Mouse (Mus musculus) lung, adult 2 months (tissue): Measurements from ENCODE around the gene Snrpd3. TPM values are rescaled to one million over a fixed set of nuclear protein-coding genes. Genes with fewer than 3 reads are reported as not detected.
"Not testable (repeated sequence)": the region's sequence is repeated elsewhere in the genome, so short reads cannot be mapped to it uniquely, and the experiment has no call there.

Experiments used
- DNase-seq: peaks from one replicate; pipeline ENCODE4 v3.0.0; 2022
- H3K4me1 ChIP-seq: fragments of 200-500 bp; 2 replicates; pipeline ENCODE4 v1.6.1; 2011; ENCODE audit warnings: low read length; ENCODE audit not compliant: control insufficient read depth, insufficient read depth
- H3K4me3 ChIP-seq: fragments of 200-500 bp; replicated peaks from 2 replicates; pipeline ENCODE3; 2011; ENCODE audit warnings: low read depth, mild to moderate bottlenecking, control low read depth, low read length; ENCODE audit errors: extremely low read depth
- CTCF ChIP-seq: fragments of 200-500 bp; IDR thresholded peaks from 2 replicates; pipeline ENCODE4 v1.5.1; 2011; ENCODE audit warnings: mild to moderate bottlenecking, low read length, control low read depth; ENCODE audit not compliant: insufficient read depth
- POLR2A ChIP-seq: fragments of 200-500 bp; IDR thresholded peaks from 2 replicates; pipeline ENCODE4 v1.6.1; 2011; ENCODE audit warnings: low read depth, mild to moderate bottlenecking, control low read depth, low read length, borderline replicate concordance; ENCODE audit errors: extremely low read depth
- WGBS: fragments of 180-500 bp; shearing (Covaris S2); methylation state at CpG from one replicate; pipeline ENCODE4 v1.1.7; 2018; 5-methylcytosine and 5-hydroxymethylcytosine counted together
- polyA plus RNA-seq: library from polyadenylated mRNA; depleted of rRNA; stranded (reverse); fragments of >200 nt; gene quantifications from 2 replicates; pipeline ENCODE4 v1.2.3, GENCODE M21; 2012

Gene Snrpd3
- polyA plus RNA-seq, 1 experiment = 17.2 TPM

DNA sequence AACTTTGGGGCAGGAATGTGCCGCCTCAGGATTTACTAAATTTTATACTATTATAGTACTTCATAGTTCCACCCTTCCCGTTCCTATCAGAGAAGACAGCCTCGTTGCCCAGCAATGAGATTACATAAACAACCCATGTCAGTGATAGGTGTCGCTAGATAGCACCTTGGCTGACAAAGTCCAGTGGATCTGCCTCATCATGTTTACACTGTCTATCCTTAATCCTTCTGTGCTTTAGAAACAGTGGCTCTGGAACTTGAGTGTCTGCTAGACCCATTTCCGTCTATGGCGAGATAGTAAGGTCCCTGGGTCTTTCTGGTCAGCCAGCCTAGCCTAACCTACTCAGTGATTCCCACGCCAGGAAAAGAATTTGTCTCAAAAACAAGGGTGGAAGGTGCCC is 17.0 kb upstream of the Snrpd3 start:
- DNase-seq = no peak
- H3K4me3 ChIP-seq = no peak overlapping the region
- 53% methylated on average over 7 of the region's 7 CpGs for WGBS
- no peak for TF ChIP-seq POLR2A
- no peak for TF ChIP-seq CTCF
- peaks cover 4% of the 10 kb centered on the region; the same call in 1 of the 2 replicates for H3K4me1 ChIP-seq

GRCm38 (mm10) chr10:75501641-75502040 is 15.7 kb upstream of the Snrpd3 start:
- TF ChIP-seq CTCF (no peak), POLR2A (no peak)
- WGBS = 90% methylated on average over 1 of the region's 1 CpGs
- DNase-seq = no peak
- H3K4me3 ChIP-seq = no peak overlapping the region
- peaks cover 4% of the 10 kb centered on the region; the same call in 1 of the 2 replicates for H3K4me1 ChIP-seq

GRCm38 (mm10) chr10:75503692-75504091 is 13.7 kb upstream of the Snrpd3 start:
- Histone ChIP-seq H3K4me1 (peaks cover 4% of the 10 kb centered on the region; the same call in 1 of the 2 replicates), H3K4me3 (no peak overlapping the region)
- TF ChIP-seq POLR2A (no peak), CTCF (no peak)
- DNase-seq = no peak
- 85% methylated on average over 7 of the region's 7 CpGs for WGBS

DNA sequence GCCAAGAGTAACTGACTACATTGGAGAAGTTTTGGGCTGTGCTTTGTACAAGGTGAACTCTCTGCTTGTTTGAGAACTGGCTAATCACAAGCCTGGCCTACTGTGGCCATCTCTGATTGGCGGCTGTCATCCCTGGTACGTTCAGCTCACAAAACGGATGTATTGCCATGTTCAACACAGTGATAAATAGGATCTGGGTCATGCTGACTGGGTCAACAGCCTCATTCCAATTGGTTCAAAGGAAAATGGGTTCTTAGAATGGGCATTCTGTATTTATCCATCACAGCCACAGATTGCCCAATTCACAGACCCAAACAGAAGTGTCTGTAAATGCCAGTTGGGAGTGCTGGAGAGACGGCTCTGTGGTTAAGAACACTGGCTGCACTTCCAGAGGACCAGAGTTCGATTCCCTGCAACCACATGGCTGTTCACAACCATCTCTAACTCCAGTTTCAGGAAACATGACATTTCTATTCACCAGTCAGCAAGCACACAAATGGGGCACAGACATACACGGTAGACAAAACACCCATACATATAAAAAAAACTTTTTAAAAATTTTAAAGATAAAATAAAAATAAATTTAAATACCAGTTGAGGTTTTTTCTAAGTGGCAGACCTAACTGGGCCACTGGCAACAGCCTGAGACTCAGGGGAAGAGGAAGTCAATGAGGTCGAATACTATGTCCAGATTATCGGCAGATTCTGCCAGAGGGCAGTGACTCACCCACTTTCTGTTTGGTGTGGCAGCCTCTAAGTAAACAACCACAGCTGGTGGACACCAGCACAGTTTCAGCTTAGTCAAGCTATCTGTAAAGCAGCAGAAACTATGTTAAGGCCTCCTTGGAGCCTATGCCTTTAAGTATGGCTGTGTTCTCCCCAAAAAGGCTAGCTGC is 12.9 kb upstream of the Snrpd3 start:
- WGBS = 67% methylated on average over 8 of the region's 8 CpGs
- H3K4me3 ChIP-seq = no peak overlapping the region
- DNase-seq = no peak
- peaks cover 4% of the 10 kb centered on the region; the same call in 1 of the 2 replicates for H3K4me1 ChIP-seq
- no peak for TF ChIP-seq POLR2A
- TF ChIP-seq CTCF = no peak

DNA sequence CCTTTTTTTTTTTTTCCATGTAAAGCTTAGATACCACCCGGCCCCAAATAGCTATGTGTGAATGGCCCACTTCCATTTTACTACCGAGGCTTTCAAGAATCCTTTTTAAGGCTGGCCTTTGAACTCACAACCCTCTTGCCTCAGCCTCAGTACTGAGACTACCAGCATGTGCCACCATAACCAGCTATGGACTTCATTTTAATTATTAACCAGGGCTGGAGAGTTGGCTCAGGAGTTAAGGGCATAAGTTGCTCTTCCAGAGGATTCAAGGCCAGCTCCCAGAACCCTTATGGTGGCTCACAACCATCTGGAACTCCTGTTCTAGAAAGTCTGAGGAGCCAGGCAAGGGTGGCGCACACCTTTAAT is 12.2 kb upstream of the Snrpd3 start:
- 51% methylated on average over 3 of the region's 3 CpGs for WGBS
- TF ChIP-seq CTCF = no peak
- TF ChIP-seq POLR2A = no peak
- peaks cover 4% of the 10 kb centered on the region; the same call in 1 of the 2 replicates for H3K4me1 ChIP-seq
- H3K4me3 ChIP-seq = no peak overlapping the region
- no peak for DNase-seq

DNA sequence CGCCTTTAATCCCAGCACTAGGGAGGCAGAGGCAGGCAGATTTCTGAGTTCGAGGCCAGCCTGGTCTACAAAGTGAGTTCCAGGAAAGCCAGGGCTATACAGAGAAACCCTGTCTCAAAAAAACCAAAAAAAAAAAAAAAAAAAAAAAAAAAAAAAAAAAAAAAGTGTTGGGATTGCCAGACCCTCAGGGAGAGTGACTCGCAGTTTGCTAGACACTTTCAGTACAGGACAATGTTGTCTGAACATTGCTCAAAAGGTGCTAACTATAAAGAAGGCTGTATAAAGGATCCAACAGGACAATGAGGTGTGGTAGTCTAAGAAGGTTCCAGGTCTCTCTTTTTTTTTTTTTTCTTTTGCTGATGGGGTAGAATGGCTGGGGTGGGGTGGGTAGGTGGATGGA is 11.4 kb upstream of the Snrpd3 start:
- WGBS = 92% methylated on average over 3 of the region's 3 CpGs

GRCm38 (mm10) chr10:75510446-75510845 is 6.9 kb upstream of the Snrpd3 start:
- WGBS = 90% methylated on average over 7 of the region's 7 CpGs
- DNase-seq = no peak
- TF ChIP-seq CTCF = no peak
- no peak for TF ChIP-seq POLR2A
- Histone ChIP-seq H3K4me1 (no peaks in the 10 kb centered on the region), H3K4me3 (no peak overlapping the region)

More for the DNA sequence above, 11.4 kb upstream of the Snrpd3 start:
- not testable (repeated sequence) for H3K4me3 ChIP-seq, DNase-seq, H3K4me1 ChIP-seq

DNA sequence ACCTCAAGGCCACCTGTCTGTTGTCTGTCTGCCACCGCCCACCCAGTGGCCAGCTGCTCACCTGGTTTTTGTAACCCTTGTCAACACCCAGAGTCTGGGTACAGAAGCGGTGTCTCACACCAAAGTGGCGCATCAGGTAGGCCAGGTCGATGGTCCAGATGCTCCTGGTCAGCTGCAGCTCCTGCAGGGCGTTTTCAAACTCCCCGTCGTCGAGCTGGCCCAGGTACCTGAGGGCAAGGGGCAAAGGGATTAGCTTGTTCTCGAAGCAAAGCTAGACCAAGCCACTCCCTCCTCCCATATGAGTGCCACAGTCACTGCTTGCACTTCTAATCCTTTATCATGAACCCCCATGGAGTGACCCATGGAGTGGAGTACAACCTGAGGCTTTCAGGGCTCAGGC is 6.3 kb upstream of the Snrpd3 start:
- H3K4me3 ChIP-seq = no peak overlapping the region
- peaks cover 4% of the 10 kb centered on the region for H3K4me1 ChIP-seq
- WGBS = 90% methylated on average over 9 of the region's 9 CpGs
- TF ChIP-seq CTCF (no peak), POLR2A (no peak)
- no peak for DNase-seq

DNA sequence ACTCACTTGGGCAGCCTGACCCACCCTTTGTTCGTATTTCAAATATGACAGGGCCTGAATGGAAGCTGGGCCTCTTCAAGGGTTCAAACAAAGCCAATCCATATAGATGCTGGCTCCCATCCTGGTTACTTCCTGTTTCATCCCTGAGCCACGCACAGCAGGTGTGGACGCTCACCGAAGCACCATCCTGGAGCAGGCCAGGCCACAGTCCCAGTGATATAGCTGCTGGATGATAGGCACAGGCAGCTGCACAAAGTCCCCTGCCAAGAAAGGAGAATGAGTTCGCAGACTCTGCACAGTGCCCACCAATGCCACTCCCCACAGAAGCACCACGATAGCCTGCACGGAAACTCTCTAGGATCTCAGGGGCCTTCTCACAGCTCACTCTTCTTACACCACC is 5.5 kb upstream of the Snrpd3 start:
- WGBS = 87% methylated on average over 7 of the region's 7 CpGs
- no peak for TF ChIP-seq CTCF
- no peak for TF ChIP-seq POLR2A
- Histone ChIP-seq H3K4me3 (no peak overlapping the region), H3K4me1 (peaks cover 10% of the 10 kb centered on the region)
- DNase-seq = no peak

DNA sequence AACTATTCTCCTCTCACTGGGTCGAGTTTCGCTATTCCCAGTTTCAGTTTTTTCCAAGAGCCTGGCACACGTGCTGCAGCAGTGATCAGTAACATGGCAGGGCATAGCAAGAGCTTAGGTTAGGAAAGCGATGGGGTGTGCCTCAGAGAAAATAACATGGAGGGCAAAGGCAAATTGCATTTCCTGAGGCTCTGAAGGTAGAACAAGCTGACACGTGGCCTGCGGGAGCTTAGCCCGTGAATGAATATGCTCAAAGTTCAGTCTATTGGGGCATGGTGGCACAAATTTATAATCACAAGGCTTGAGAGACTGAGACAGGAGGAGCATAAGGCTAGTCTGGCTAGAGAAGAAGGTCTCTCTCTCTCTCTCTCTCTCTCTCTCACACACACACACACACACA is 4.6 kb upstream of the Snrpd3 start:
- Histone ChIP-seq H3K4me3 (no peak overlapping the region), H3K4me1 (peaks cover 10% of the 10 kb centered on the region)
- WGBS = 81% methylated on average over 7 of the region's 7 CpGs
- TF ChIP-seq CTCF = no peak
- no peak for TF ChIP-seq POLR2A
- DNase-seq = no peak
